Mouse (Mus musculus): ENCODE measurements at regions not wholly inside any gene's neighbourhood (a gene's known extent, or its start where the extent isn't known, plus 50 kb on each side); places are given as distances from the start of the nearest gene placed in this dataset.

GRCm38 (mm10) chr9:118327904-118328303 is 150.1 kb upstream of the Eomes start:
- WGBS, result 75% methylated on average over 6 of the region's 6 CpGs
- no peaks in the 10 kb centered on the region for H3K27me3 ChIP-seq (ENCODE audit: control insufficient read depth, insufficient read depth, low read length)
- H3K27ac ChIP-seq (ENCODE audit: insufficient read depth, low read length), result no peak overlapping the region
- DNase-seq, result no peak
- H3K4me3 ChIP-seq (replicated peaks; ENCODE audit: insufficient read depth, low read depth, low read length), result no peak overlapping the region
- no peaks in the 10 kb centered on the region for H3K4me1 ChIP-seq (ENCODE audit: control insufficient read depth, insufficient read depth, low read length)
- no peak for TF ChIP-seq POLR2A (IDR thresholded peaks at IDR 0.05; ENCODE audit: borderline replicate concordance, insufficient read depth, low read length)
- TF ChIP-seq CTCF (IDR thresholded peaks at IDR 0.05; ENCODE audit: borderline replicate concordance, insufficient read depth, low read depth, low read length), result no peak

GRCm38 (mm10) chr9:118341401-118341800 is 136.6 kb upstream of the Eomes start:
- no peak for TF ChIP-seq POLR2A (IDR thresholded peaks at IDR 0.05; ENCODE audit: borderline replicate concordance, insufficient read depth, low read length)
- H3K27me3 ChIP-seq (ENCODE audit: control insufficient read depth, insufficient read depth, low read length), result no peaks in the 10 kb centered on the region
- no peak overlapping the region for H3K27ac ChIP-seq (ENCODE audit: insufficient read depth, low read length)
- H3K4me3 ChIP-seq (replicated peaks; ENCODE audit: insufficient read depth, low read depth, low read length), result peak overlapping the region; percentile 68
- no peaks in the 10 kb centered on the region for H3K4me1 ChIP-seq (ENCODE audit: control insufficient read depth, insufficient read depth, low read length)
- DNase-seq, result peak; percentile 37 to 46
- WGBS, result 59% methylated on average over 12 of the region's 12 CpGs

GRCm38 (mm10) chr9:118354911-118355310 is 123.1 kb upstream of the Eomes start:
- Histone ChIP-seq H3K4me3 (replicated peaks; ENCODE audit: insufficient read depth, low read depth, low read length) (no peak overlapping the region), H3K27me3 (ENCODE audit: control insufficient read depth, insufficient read depth, low read length) (no peaks in the 10 kb centered on the region; the same call in 1 of the 2 replicates), H3K27ac (ENCODE audit: insufficient read depth, low read length) (no peak overlapping the region), H3K4me1 (ENCODE audit: control insufficient read depth, insufficient read depth, low read length) (no peaks in the 10 kb centered on the region)
- no peak for TF ChIP-seq CTCF (IDR thresholded peaks at IDR 0.05; ENCODE audit: borderline replicate concordance, insufficient read depth, low read depth, low read length)
- no peak for TF ChIP-seq POLR2A (IDR thresholded peaks at IDR 0.05; ENCODE audit: borderline replicate concordance, insufficient read depth, low read length)
- no peak for DNase-seq
- WGBS, result 95% methylated on average over 10 of the region's 10 CpGs

GRCm38 (mm10) chr9:118357406-118357805 is 120.6 kb upstream of the Eomes start:
- TF ChIP-seq POLR2A (IDR thresholded peaks at IDR 0.05; ENCODE audit: borderline replicate concordance, insufficient read depth, low read length) (no peak), CTCF (IDR thresholded peaks at IDR 0.05; ENCODE audit: borderline replicate concordance, insufficient read depth, low read depth, low read length) (no peak)
- Histone ChIP-seq H3K4me1 (ENCODE audit: control insufficient read depth, insufficient read depth, low read length) (no peaks in the 10 kb centered on the region), H3K4me3 (replicated peaks; ENCODE audit: insufficient read depth, low read depth, low read length) (no peak overlapping the region), H3K27ac (ENCODE audit: insufficient read depth, low read length) (no peak overlapping the region), H3K27me3 (ENCODE audit: control insufficient read depth, insufficient read depth, low read length) (no peaks in the 10 kb centered on the region; the same call in 1 of the 2 replicates)
- DNase-seq, result no peak
- 95% methylated on average over 8 of the region's 8 CpGs for WGBS

- Histone ChIP-seq H3K27ac (ENCODE audit: insufficient read depth, low read length) (no peak overlapping the region), H3K4me1 (ENCODE audit: control insufficient read depth, insufficient read depth, low read length) (no peaks in the 10 kb centered on the region), H3K27me3 (ENCODE audit: control insufficient read depth, insufficient read depth, low read length) (no peaks in the 10 kb centered on the region), H3K4me3 (replicated peaks; ENCODE audit: insufficient read depth, low read depth, low read length) (no peak overlapping the region)
- WGBS, result 94% methylated on average over 2 of the region's 2 CpGs
- DNase-seq, result no peak
- no peak for TF ChIP-seq CTCF (IDR thresholded peaks at IDR 0.05; ENCODE audit: borderline replicate concordance, insufficient read depth, low read depth, low read length)
Observed at GRCm38 (mm10) chr9:118363929-118364328, 114.1 kb upstream of the Eomes start.

- WGBS, result 78% methylated on average over 9 of the region's 9 CpGs
- Histone ChIP-seq H3K4me1 (ENCODE audit: control insufficient read depth, insufficient read depth, low read length) (no peaks in the 10 kb centered on the region), H3K4me3 (replicated peaks; ENCODE audit: insufficient read depth, low read depth, low read length) (no peak overlapping the region), H3K27ac (ENCODE audit: insufficient read depth, low read length) (no peak overlapping the region), H3K27me3 (ENCODE audit: control insufficient read depth, insufficient read depth, low read length) (no peaks in the 10 kb centered on the region)
- TF ChIP-seq POLR2A (IDR thresholded peaks at IDR 0.05; ENCODE audit: borderline replicate concordance, insufficient read depth, low read length) (no peak), CTCF (IDR thresholded peaks at IDR 0.05; ENCODE audit: borderline replicate concordance, insufficient read depth, low read depth, low read length) (no peak)
- DNase-seq, result no peak
Observed at GRCm38 (mm10) chr9:118365431-118365830, 112.6 kb upstream of the Eomes start.

GRCm38 (mm10) chr9:118367314-118367713 is 110.7 kb upstream of the Eomes start:
- H3K27me3 ChIP-seq (ENCODE audit: control insufficient read depth, insufficient read depth, low read length), result no peaks in the 10 kb centered on the region
- H3K27ac ChIP-seq (ENCODE audit: insufficient read depth, low read length), result no peak overlapping the region
- no peaks in the 10 kb centered on the region for H3K4me1 ChIP-seq (ENCODE audit: control insufficient read depth, insufficient read depth, low read length)
- H3K4me3 ChIP-seq (replicated peaks; ENCODE audit: insufficient read depth, low read depth, low read length), result no peak overlapping the region
- no peak for DNase-seq
- TF ChIP-seq POLR2A (IDR thresholded peaks at IDR 0.05; ENCODE audit: borderline replicate concordance, insufficient read depth, low read length) (no peak), CTCF (IDR thresholded peaks at IDR 0.05; ENCODE audit: borderline replicate concordance, insufficient read depth, low read depth, low read length) (no peak)
- 92% methylated on average over 4 of the region's 4 CpGs for WGBS

- H3K4me3 ChIP-seq (replicated peaks; ENCODE audit: insufficient read depth, low read depth, low read length), result no peak overlapping the region
- DNase-seq, result no peak
- no peak for TF ChIP-seq CTCF (IDR thresholded peaks at IDR 0.05; ENCODE audit: borderline replicate concordance, insufficient read depth, low read depth, low read length)
- TF ChIP-seq POLR2A (IDR thresholded peaks at IDR 0.05; ENCODE audit: borderline replicate concordance, insufficient read depth, low read length), result no peak
- no peak overlapping the region for H3K27ac ChIP-seq (ENCODE audit: insufficient read depth, low read length)
- no peaks in the 10 kb centered on the region for H3K4me1 ChIP-seq (ENCODE audit: control insufficient read depth, insufficient read depth, low read length)
- WGBS, result 75% methylated on average over 6 of the region's 6 CpGs
- no peaks in the 10 kb centered on the region for H3K27me3 ChIP-seq (ENCODE audit: control insufficient read depth, insufficient read depth, low read length)
Observed at GRCm38 (mm10) chr9:118370581-118370980, 107.4 kb upstream of the Eomes start.

All from cerebellum, adult 2 months (tissue).